Mouse (Mus musculus): ENCODE data around the gene Ccdc102a. TPM values are rescaled to one million over a fixed set of nuclear protein-coding genes. Genes with fewer than 3 reads are reported as not detected.

The Ccdc102a gene
- 4.0 and 6.0 TPM in 2 replicates for polyA plus RNA-seq (2015; fragmentation: Nextera tagmentation; extraction: Ambion mirVana)

DNA sequence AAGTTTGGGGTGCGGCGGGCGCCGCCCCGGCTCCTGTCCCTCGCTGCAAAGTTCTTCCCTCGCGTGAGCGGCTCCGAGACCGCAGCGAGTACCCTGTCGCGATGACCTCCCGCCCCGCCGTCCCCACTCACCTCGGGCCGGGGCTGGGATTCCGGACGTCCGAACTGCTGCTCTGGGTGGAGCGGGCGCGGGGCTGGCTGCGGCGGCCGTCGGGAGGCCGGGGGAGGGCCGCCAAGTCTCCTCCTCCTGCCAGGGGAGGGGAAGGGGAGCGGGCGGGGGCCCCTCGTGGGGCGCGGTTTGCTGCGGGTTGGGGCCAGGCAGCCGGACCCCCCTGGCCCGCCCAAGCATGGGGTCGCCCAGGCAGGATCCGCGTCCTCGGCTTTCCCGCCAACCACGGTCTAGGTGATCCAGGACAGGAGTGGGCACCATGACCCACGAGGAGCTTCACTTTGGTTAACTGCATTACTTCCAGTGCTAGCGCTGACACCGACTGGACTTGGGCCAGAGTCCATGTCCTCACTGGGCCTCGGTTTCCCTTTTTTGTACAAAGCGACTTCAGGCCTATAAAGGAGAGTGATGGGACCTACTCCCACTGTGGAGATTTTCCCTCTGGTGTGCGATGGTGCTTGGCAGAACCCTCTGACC lies at the start of gene Ccdc102a:
TSS of gene Ccdc102a (minus strand) at position 248 of the 645 bp plus-strand sequence.
- ATAC-seq: peak; percentile 48
- peak within 1 kb of the TSS; percentile 56 for H3K4me3 ChIP-seq (replicated peaks)
- H3K27me3 ChIP-seq: peaks cover 61% of the 10 kb centered on the region
- 3% methylated on average over 37 of the region's 51 CpGs for WGBS
- no peak within 1 kb of the TSS for H3K27ac ChIP-seq
- H3K4me2 ChIP-seq (replicated peaks): peak within 1 kb of the TSS; percentile 79
- H3K4me1 ChIP-seq (replicated peaks): peaks cover 28% of the 10 kb centered on the region
- no peaks in the 10 kb centered on the region for H3K36me3 ChIP-seq
- no peaks in the 10 kb centered on the region for H3K9me3 ChIP-seq
- H3K9ac ChIP-seq (replicated peaks): peak within 1 kb of the TSS; percentile 67

DNA sequence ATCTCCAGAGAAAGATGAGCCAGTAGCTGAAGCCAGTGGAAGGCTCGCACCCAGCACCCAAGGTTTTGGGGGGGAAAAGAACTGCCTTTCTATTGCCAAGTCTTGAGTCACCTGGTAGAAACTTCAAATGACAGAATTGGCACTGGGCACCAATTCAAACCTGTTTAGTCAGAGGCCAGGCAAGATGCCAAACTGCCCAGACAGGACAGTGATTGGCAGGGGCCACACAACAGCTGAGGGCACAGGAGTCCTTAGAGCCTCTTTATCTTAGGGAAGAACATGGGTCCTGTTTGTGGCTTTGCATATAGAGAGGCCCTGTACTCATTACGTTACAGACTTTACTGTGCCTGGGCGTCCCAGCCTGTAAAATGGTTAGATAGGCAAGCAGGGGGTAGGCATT lies 49.7 kb upstream of the Ccdc102a start:
- H3K36me3 ChIP-seq: no peaks in the 10 kb centered on the region
- ATAC-seq: 0 out of 2 replicates have a peak, but pooled peaks have one; percentile 40
- no peaks in the 10 kb centered on the region for H3K27me3 ChIP-seq
- no peak overlapping the region for H3K4me3 ChIP-seq (replicated peaks)
- no peak overlapping the region for H3K27ac ChIP-seq
- H3K4me1 ChIP-seq (replicated peaks): no peaks in the 10 kb centered on the region
- no peak overlapping the region for H3K4me2 ChIP-seq (replicated peaks)
- no peaks in the 10 kb centered on the region for H3K9me3 ChIP-seq
- WGBS: 85% methylated on average over 3 of the region's 3 CpGs
- no peak overlapping the region for H3K9ac ChIP-seq (replicated peaks)

DNA sequence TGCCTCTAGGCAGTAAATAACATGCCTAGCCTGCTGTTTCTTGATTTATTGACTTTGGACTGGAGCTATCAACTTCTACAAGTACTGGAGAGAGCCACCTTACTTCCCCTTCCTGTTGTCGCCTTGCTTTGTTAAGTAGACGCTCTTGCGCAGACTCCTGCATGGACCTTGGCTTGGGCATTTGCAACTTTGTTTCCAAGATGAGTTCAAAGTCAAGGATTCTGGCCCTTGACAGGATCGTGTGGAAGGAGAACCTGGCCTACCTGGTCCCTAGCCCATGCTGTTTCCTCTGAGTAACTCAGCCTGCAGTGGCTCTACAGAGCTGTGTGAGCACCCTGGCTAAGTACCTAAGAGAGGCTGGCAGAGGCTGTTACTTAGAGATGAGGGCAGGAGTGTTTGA lies 49.2 kb upstream of the Ccdc102a start:
- Histone ChIP-seq H3K4me2 (replicated peaks) (no peak overlapping the region), H3K9ac (replicated peaks) (no peak overlapping the region), H3K36me3 (no peaks in the 10 kb centered on the region), H3K4me3 (replicated peaks) (no peak overlapping the region), H3K9me3 (no peaks in the 10 kb centered on the region), H3K4me1 (replicated peaks) (no peaks in the 10 kb centered on the region), H3K27ac (no peak overlapping the region), H3K27me3 (no peaks in the 10 kb centered on the region)
- no peak for ATAC-seq
- 94% methylated on average over 4 of the region's 4 CpGs for WGBS

DNA sequence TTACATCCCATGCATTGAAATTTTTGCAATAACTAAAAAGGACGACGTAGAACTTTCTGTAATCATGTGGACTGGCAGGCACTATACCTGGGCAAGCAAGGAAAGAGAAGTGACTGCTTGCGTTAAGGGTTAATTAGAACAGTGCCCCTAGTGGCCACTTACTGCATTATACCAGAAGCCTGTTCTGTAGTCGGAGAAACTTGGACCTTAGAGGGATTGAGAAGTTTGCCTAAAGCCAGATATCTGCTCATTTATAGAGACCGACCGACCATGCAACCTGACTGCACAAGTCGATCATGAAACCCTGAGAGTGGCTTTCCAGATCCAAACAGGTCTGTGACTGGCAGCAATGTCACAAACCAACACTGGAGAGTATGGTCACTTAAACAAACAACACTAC lies 48.7 kb upstream of the Ccdc102a start:
- H3K4me2 ChIP-seq (replicated peaks): no peak overlapping the region
- ATAC-seq: no peak
- no peaks in the 10 kb centered on the region for H3K36me3 ChIP-seq
- H3K4me3 ChIP-seq (replicated peaks): no peak overlapping the region
- no peaks in the 10 kb centered on the region for H3K9me3 ChIP-seq
- H3K9ac ChIP-seq (replicated peaks): no peak overlapping the region
- no peak overlapping the region for H3K27ac ChIP-seq
- WGBS: 28% methylated on average over 7 of the region's 7 CpGs
- no peaks in the 10 kb centered on the region for H3K4me1 ChIP-seq (replicated peaks)
- no peaks in the 10 kb centered on the region for H3K27me3 ChIP-seq

DNA sequence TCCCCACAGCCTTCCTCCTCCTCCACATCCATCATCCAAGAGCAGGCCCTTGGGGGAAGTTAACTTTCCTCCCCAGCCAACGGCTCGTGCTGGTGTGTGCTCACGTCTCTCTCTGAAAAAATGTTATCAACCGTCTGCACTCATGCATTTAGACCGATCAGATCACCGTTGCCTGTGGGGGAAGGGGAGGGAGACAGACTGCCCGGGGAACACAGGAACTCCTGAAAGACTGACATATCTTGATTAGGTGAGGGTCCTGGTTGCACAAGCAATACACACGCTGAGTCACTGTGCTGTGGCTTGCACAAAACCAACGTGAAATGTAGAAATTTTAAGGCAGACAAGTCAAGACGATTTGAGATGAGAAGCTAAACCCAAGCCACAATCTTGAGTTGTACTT lies 46.9 kb upstream of the Ccdc102a start:
- 71% methylated on average over 10 of the region's 10 CpGs for WGBS
- Histone ChIP-seq H3K36me3 (no peaks in the 10 kb centered on the region), H3K27ac (no peak overlapping the region), H3K4me2 (replicated peaks) (no peak overlapping the region), H3K4me3 (replicated peaks) (no peak overlapping the region), H3K9ac (replicated peaks) (no peak overlapping the region), H3K4me1 (replicated peaks) (no peaks in the 10 kb centered on the region), H3K27me3 (no peaks in the 10 kb centered on the region), H3K9me3 (no peaks in the 10 kb centered on the region)
- no peak for ATAC-seq

DNA sequence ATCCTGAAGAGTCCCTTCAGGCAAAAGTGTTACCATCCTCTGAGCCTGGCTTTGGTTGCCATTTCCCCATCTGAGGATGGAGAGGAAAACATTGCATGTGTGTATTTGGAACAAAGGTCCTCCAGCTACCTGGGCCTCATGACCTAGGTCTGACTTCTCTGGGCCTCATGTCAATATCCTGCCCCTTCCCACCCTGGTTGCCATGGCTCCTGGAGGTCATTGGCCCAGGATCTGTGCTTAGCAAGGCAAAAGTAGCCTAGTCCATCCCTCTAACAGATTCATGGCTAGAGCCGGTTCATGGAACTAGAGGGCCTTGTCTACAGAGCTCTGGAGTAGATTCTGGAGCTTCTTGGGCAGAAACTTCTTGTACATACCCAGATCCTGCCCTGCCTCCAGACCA lies 44.3 kb upstream of the Ccdc102a start:
- H3K4me3 ChIP-seq (replicated peaks): no peak overlapping the region
- H3K27ac ChIP-seq: no peak overlapping the region
- no peaks in the 10 kb centered on the region for H3K4me1 ChIP-seq (replicated peaks)
- H3K9ac ChIP-seq (replicated peaks): no peak overlapping the region
- no peaks in the 10 kb centered on the region for H3K9me3 ChIP-seq
- ATAC-seq: no peak
- no peaks in the 10 kb centered on the region for H3K27me3 ChIP-seq
- 86% methylated on average over 1 of the region's 1 CpGs for WGBS
- no peak overlapping the region for H3K4me2 ChIP-seq (replicated peaks)
- no peaks in the 10 kb centered on the region for H3K36me3 ChIP-seq

DNA sequence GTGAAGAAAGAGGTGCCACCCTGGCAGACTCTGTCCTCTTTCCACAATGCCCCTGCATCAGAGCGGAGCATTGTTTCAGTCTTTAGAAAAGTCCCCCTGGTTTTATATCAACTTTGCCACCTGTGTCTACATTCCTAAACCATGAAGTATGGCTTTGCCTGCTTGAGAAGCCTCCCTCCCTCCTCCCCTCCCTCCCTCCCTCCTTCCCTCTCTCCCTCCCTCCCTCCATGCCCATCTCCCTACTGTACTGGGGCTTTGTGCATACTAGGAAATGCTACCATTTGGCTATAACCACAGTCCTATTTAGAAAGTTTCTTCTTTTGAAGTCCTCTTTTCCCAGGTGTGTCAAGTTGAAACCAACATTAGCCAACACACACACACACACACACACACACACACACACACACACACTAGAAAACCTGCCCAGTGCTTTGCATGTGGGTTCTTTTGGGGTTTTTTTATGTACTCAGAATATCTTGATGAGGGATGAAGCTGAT lies 38.2 kb upstream of the Ccdc102a start:
- WGBS: 96% methylated on average over 1 of the region's 1 CpGs
- ATAC-seq: no peak

DNA sequence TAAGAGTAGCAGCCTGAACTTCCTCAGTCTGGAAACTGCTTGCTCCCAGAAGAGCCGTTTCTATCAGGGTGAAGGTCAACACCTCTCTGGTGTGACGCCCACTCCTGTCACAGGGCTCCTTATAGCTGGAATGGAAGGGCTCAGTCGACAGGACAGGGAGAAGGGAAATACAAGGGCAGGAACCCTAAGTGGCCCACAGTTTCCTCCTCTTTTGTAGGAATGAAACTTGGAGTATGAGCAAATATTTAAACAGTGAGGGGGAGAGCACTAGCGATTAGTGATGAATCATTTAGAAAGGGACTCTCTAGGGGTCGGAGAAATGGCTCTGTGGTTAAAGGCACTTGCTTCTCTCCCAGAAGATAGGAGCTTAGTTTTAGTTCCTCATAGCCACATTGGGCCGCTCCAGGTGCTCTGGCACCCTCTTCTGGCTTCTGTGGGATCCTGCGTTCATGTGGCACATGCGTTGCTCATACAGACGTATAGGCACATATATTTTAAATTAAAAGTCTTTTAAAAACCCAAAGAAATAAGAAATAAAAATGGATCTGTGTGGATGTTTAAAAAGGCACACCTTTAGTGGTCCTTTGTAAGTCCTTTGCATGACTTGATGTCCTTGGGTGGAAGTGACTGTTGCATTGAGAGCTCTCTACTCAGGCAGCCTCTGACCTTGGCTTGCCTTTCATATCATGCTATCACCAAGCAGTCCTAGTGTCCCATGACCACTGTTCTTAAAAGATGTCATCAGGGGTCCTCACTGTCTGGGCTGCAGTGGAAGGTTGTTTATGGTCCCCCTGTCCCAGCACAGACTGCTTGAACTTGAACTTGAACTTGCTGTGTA lies 37.2 kb upstream of the Ccdc102a start:
- 40% methylated on average over 9 of the region's 9 CpGs for WGBS
- no peaks in the 10 kb centered on the region for H3K9me3 ChIP-seq
- no peaks in the 10 kb centered on the region for H3K36me3 ChIP-seq
- H3K9ac ChIP-seq (replicated peaks): no peak overlapping the region
- no peak for ATAC-seq
- no peak overlapping the region for H3K4me2 ChIP-seq (replicated peaks)
- H3K4me3 ChIP-seq (replicated peaks): no peak overlapping the region
- peaks cover 3% of the 10 kb centered on the region for H3K4me1 ChIP-seq (replicated peaks)
- no peaks in the 10 kb centered on the region for H3K27me3 ChIP-seq
- H3K27ac ChIP-seq: no peak overlapping the region

More for the DNA sequence above, 38.2 kb upstream of the Ccdc102a start:
- Histone ChIP-seq H3K9me3 (no peaks in the 10 kb centered on the region), H3K4me1 (replicated peaks) (no peaks in the 10 kb centered on the region; the same call in 1 of the 2 replicates), H3K36me3 (no peaks in the 10 kb centered on the region), H3K9ac (replicated peaks) (no peak overlapping the region), H3K4me3 (replicated peaks) (no peak overlapping the region), H3K4me2 (replicated peaks) (no peak overlapping the region), H3K27ac (no peak overlapping the region), H3K27me3 (no peaks in the 10 kb centered on the region)

DNA sequence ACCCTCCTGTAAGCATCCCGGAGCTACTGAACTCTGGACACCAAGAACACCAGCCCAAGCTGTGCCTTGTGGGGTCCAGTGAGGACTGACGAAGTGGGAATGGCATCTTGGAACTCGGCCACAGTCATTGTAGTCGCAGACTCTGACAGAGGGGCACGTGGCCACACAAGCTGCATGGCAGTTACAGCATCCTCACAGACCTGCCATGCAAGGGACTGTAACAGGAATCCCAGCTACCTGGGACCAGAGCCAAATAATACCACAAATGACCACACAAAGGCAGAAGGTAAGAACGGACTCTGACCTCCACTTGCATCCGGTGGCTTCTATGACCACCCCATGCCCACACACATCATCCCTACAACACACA lies 36.5 kb upstream of the Ccdc102a start:
- Histone ChIP-seq H3K4me3 (replicated peaks) (no peak overlapping the region), H3K27me3 (no peaks in the 10 kb centered on the region), H3K36me3 (no peaks in the 10 kb centered on the region), H3K4me1 (replicated peaks) (peaks cover 3% of the 10 kb centered on the region), H3K9ac (replicated peaks) (no peak overlapping the region), H3K27ac (no peak overlapping the region), H3K9me3 (no peaks in the 10 kb centered on the region), H3K4me2 (replicated peaks) (no peak overlapping the region)
- WGBS: 78% methylated on average over 7 of the region's 7 CpGs
- ATAC-seq: no peak

DNA sequence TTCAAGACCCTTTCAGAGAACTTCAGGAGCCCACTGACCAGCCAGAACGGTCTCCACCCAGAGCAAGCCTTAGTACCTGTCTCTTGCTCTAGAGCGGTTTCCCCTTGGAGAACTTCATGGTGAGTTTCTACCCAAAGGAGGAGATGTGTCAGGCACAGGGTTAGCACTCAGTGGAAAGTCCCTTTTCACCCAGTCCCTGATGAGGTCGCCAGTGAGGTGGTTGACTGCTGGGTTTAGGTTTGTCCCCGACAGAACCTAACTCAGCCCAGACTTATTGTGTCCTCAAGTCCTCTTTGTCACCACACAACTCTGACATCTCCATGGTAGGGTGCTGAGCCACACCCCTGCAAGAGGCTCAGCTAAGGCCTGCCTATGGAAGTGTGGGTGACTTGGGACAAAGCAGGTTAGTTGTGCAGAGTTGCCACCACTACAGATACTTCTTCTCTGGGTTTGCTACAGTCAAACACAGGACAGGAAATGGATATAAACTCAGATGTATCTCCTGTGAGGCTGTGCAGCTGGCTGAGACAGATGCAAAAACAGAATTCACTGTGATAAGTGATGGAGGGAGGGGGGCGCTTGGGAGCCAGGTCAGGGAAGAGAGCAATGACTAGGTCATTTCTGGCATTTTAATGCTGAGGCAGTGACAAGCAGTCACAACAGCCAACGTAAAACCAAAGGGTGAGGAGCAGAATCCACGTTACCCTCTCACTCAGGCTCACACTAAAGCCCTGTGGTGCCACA lies 35.9 kb upstream of the Ccdc102a start:
- 74% methylated on average over 7 of the region's 7 CpGs for WGBS
- peaks cover 3% of the 10 kb centered on the region for H3K4me1 ChIP-seq (replicated peaks)
- H3K4me2 ChIP-seq (replicated peaks): no peak overlapping the region
- no peaks in the 10 kb centered on the region for H3K9me3 ChIP-seq
- ATAC-seq: no peak
- H3K27ac ChIP-seq: no peak overlapping the region
- no peak overlapping the region for H3K4me3 ChIP-seq (replicated peaks)
- H3K27me3 ChIP-seq: no peaks in the 10 kb centered on the region
- H3K36me3 ChIP-seq: no peaks in the 10 kb centered on the region
- H3K9ac ChIP-seq (replicated peaks): no peak overlapping the region

DNA sequence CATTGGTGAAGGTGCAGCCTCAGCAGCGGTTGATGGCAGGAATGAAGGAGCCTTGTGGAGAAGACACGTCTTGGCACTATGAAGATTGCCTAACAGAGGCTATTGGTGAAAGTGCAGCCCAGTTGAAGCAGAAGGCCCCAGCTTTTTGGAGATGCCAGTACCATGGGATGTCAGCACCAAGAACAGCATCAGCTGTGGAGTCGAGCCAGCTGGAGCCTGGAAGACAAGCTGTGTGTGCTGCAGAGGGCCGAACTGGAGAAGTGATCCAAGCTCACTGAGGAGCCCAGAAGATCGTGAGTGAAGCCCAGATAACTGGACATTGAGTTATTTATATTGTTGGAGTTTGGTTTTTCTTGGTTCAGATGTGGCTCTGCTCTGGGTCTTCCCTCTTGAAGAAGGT lies 34.2 kb upstream of the Ccdc102a start:
- H3K36me3 ChIP-seq: no peaks in the 10 kb centered on the region
- H3K4me2 ChIP-seq (replicated peaks): no peak overlapping the region
- H3K9me3 ChIP-seq: no peaks in the 10 kb centered on the region
- H3K4me3 ChIP-seq (replicated peaks): no peak overlapping the region
- 81% methylated on average over 5 of the region's 5 CpGs for WGBS
- H3K27me3 ChIP-seq: no peaks in the 10 kb centered on the region
- peaks cover 3% of the 10 kb centered on the region for H3K4me1 ChIP-seq (replicated peaks)
- ATAC-seq: no peak
- H3K9ac ChIP-seq (replicated peaks): no peak overlapping the region
- no peak overlapping the region for H3K27ac ChIP-seq

DNA sequence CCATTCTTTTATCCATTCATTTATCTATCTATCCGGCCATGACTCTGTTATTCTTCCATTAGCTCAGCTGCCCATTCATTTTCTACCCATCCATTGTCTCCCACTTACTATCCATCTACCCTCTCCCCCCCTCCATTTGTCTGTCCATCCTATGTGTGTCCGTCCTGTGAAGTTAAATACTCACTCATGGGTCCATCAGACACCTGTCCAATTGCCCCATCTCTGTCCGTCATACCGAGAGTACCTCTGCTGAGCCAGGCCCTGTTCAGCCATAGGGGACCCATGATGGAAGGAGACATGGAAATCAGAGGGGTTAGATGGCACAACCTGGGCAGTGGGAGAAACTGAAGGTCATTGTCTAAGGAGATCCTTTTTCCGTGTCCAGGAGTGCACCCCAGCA lies 32.6 kb upstream of the Ccdc102a start:
- Histone ChIP-seq H3K27ac (no peak overlapping the region), H3K27me3 (no peaks in the 10 kb centered on the region), H3K4me3 (replicated peaks) (no peak overlapping the region), H3K9me3 (no peaks in the 10 kb centered on the region), H3K4me1 (replicated peaks) (peaks cover 9% of the 10 kb centered on the region), H3K9ac (replicated peaks) (no peak overlapping the region), H3K4me2 (replicated peaks) (no peak overlapping the region), H3K36me3 (no peaks in the 10 kb centered on the region)
- WGBS: 72% methylated on average over 5 of the region's 5 CpGs
- ATAC-seq: peak; percentile 65
